Mouse (Mus musculus) limb, embryonic 15.5 days (tissue): ENCODE measurements around the gene Zfp777. TPM values are rescaled to one million over a fixed set of nuclear protein-coding genes. Genes with fewer than 3 reads are reported as not detected.

ENCODE experiments used
- microRNA-seq: library from miRNA; unstranded; fragments of <30 nt; microRNA quantifications from one replicate; pipeline ENCODE4, GENCODE M21; 2016
- polyA plus RNA-seq: library from polyadenylated mRNA; unstranded; fragments of >200 nt; fragmentation: Nextera tagmentation; extraction: Ambion mirVana; gene quantifications from 2 replicates; pipeline ENCODE4 v1.2.1, GENCODE M21; 2015

The Zfp777 gene
- polyA plus RNA-seq, 1 experiment from 2014 or later: 8.0 TPM

Small RNA genes lying within 50 kb of the gene (microRNA-seq; reads per million reads assigned to microRNA genes)
- gene Gm24563: not detected

Other genes starting within 250 kb of the Zfp777 start
- 277 and 292 TPM in 2 replicates for gene Pdia4, start 235.5 kb downstream of the Zfp777 start, polyA plus RNA-seq
- gene Zfp786, start 218.0 kb downstream of the Zfp777 start, polyA plus RNA-seq: 2.5 and 3.6 TPM in 2 replicates
- 11.0 and 12.0 TPM in 2 replicates for gene Zfp398, start 213.2 kb downstream of the Zfp777 start, polyA plus RNA-seq
- 23.1 and 23.6 TPM in 2 replicates for gene Zfp282, start 171.7 kb downstream of the Zfp777 start, polyA plus RNA-seq
- gene Zfp212, start 128.4 kb downstream of the Zfp777 start, polyA plus RNA-seq: 17.2 and 18.0 TPM in 2 replicates
- gene Zfp956, start 95.5 kb downstream of the Zfp777 start, polyA plus RNA-seq: 10.6 and 11.3 TPM in 2 replicates
- 18.9 and 19.2 TPM in 2 replicates for gene Zfp746, start 37.7 kb upstream of the Zfp777 start, polyA plus RNA-seq